19 mouse cellular contexts compared by ENCODE assay signal in the genomic region with DNA sequence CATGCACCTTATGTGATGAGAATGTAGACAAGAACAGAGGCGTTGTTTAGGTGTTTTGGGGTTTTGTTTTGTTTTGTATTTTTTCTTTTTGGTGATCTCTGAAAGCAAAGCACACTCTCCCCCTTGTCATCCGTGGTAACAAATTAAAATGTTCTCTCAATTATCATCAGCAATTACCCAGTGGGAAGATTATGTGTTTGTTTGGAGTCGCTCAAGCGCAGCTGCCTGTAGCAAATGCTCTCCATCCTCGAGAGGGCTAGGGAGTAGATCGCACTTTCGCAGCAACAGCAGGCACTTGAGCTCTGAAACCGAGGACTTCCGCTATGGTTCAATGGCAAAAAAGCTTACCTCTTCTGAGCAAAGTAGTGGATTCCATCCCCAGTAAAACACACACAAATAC. TPM values are rescaled to one million over a fixed set of nuclear protein-coding genes. Genes with fewer than 3 reads are reported as not detected.
DNase-seq lines count a peak whose midpoint lies in the region; ATAC-seq and TF ChIP-seq lines count a peak whose summit lies in the region.
"Had no signal": no experiment of that assay in that cellular context is flagged by ENCODE, and none has a peak within 500 bp of the region (broad histone marks: within the 10 kb centered on the region; RNA-seq: fewer than 3 reads in every experiment).

No protein-coding gene starts in this region.

- no peak overlapping the region for H3K4me2 ChIP-seq in hindbrain, postnatal 0 days (ENCODE audit: low read depth, low read length)
- H3K4me2 ChIP-seq in neural tube, embryonic 13.5 days: no peak overlapping the region
- no peak overlapping the region for H3K4me2 ChIP-seq in neural tube, embryonic 15.5 days
- H3K4me2 ChIP-seq: embryonic facial prominence, embryonic 13.5 days; heart, embryonic 13.5 days; hindbrain, embryonic 12.5 days had no signal

- TF ChIP-seq CTCF in hindbrain, postnatal 0 days (IDR thresholded peaks at IDR 0.05; ENCODE audit: low read depth): no peak

- 0 out of 2 replicates have a peak, but pooled peaks cover 3% of the 10 kb centered on the region for H3K9me3 ChIP-seq in hindbrain, postnatal 0 days (ENCODE audit: low read length)
- peaks cover 6% of the 10 kb centered on the region; the same call in 1 of the 2 replicates for H3K9me3 ChIP-seq in hindbrain, embryonic 10.5 days
- no peaks in the 10 kb centered on the region for H3K9me3 ChIP-seq in neural tube, embryonic 13.5 days
- H3K9me3 ChIP-seq in neural tube, embryonic 15.5 days (replicated peaks): no peaks in the 10 kb centered on the region
- H3K9me3 ChIP-seq: embryonic facial prominence, embryonic 13.5 days; heart, embryonic 13.5 days; hindbrain, embryonic 12.5 days had no signal

- H3K9ac ChIP-seq in hindbrain, postnatal 0 days (replicated peaks; ENCODE audit: low read length): no peak overlapping the region
- H3K9ac ChIP-seq in neural tube, embryonic 13.5 days: no peak overlapping the region
- no peak overlapping the region for H3K9ac ChIP-seq in neural tube, embryonic 15.5 days (replicated peaks)
- H3K9ac ChIP-seq: embryonic facial prominence, embryonic 13.5 days; heart, embryonic 13.5 days; hindbrain, embryonic 12.5 days had no signal

- H3K27ac ChIP-seq in hindbrain, postnatal 0 days: no peak overlapping the region
- no peak overlapping the region for H3K27ac ChIP-seq in hindbrain, embryonic 10.5 days
- peak overlapping the region; percentile 42; the same call in 1 of the 2 replicates for H3K27ac ChIP-seq in neural tube, embryonic 13.5 days (replicated peaks)
- no peak overlapping the region for H3K27ac ChIP-seq in neural tube, embryonic 15.5 days (replicated peaks)
- H3K27ac ChIP-seq: embryonic facial prominence, embryonic 13.5 days; heart, embryonic 13.5 days; hindbrain, embryonic 12.5 days had no signal

- no peak overlapping the region for H3K4me3 ChIP-seq in hindbrain, postnatal 0 days (ENCODE audit: low read length)
- no peak overlapping the region for H3K4me3 ChIP-seq in hindbrain, embryonic 10.5 days
- H3K4me3 ChIP-seq in neural tube, embryonic 13.5 days: no peak overlapping the region
- H3K4me3 ChIP-seq in neural tube, embryonic 15.5 days (replicated peaks): no peak overlapping the region
- H3K4me3 ChIP-seq: embryonic facial prominence, embryonic 13.5 days; heart, embryonic 13.5 days; hindbrain, embryonic 12.5 days had no signal

- no peaks in the 10 kb centered on the region for H3K36me3 ChIP-seq in hindbrain, postnatal 0 days (ENCODE audit: insufficient read depth, low read length)
- H3K36me3 ChIP-seq in hindbrain, embryonic 10.5 days: no peaks in the 10 kb centered on the region
- H3K36me3 ChIP-seq in neural tube, embryonic 13.5 days: no peaks in the 10 kb centered on the region
- no peaks in the 10 kb centered on the region for H3K36me3 ChIP-seq in neural tube, embryonic 15.5 days
- H3K36me3 ChIP-seq: embryonic facial prominence, embryonic 13.5 days; heart, embryonic 13.5 days; hindbrain, embryonic 12.5 days had no signal

- no peaks in the 10 kb centered on the region for H3K4me1 ChIP-seq in hindbrain, postnatal 0 days (ENCODE audit: insufficient read depth, low read length)
- H3K4me1 ChIP-seq in hindbrain, embryonic 10.5 days (replicated peaks): no peaks in the 10 kb centered on the region; the same call in 1 of the 2 replicates
- H3K4me1 ChIP-seq in neural tube, embryonic 13.5 days (replicated peaks): peaks cover 14% of the 10 kb centered on the region
- peaks cover 5% of the 10 kb centered on the region; the same call in 1 of the 2 replicates for H3K4me1 ChIP-seq in neural tube, embryonic 15.5 days
- H3K4me1 ChIP-seq: embryonic facial prominence, embryonic 13.5 days; heart, embryonic 13.5 days; hindbrain, embryonic 12.5 days had no signal

- DNase-seq in hindbrain, postnatal 0 days (ENCODE audit: low spot score): peak; percentile 47
- DNase-seq in hindbrain, embryonic 10.5 days (ENCODE audit: low spot score): no peak
- peak; percentile 63 for DNase-seq in retina, embryonic 14.5 days (ENCODE audit: low spot score)
- DNase-seq: adrenal gland, postnatal 10 days; cerebellum, adult 18-20 months; cerebellum, adult 9-11 months; cerebellum, postnatal 36 days; gastrocnemius, postnatal 36 days; heart, postnatal 36 days had no signal

- no peaks in the 10 kb centered on the region for H3K27me3 ChIP-seq in hindbrain, postnatal 0 days (ENCODE audit: insufficient read depth, low read length)
- no peaks in the 10 kb centered on the region for H3K27me3 ChIP-seq in hindbrain, embryonic 10.5 days (ENCODE audit: insufficient read depth, poor library complexity, severe bottlenecking)
- H3K27me3 ChIP-seq in neural tube, embryonic 13.5 days: no peaks in the 10 kb centered on the region
- H3K27me3 ChIP-seq in neural tube, embryonic 15.5 days (replicated peaks): no peaks in the 10 kb centered on the region
- H3K27me3 ChIP-seq: embryonic facial prominence, embryonic 13.5 days; heart, embryonic 13.5 days; hindbrain, embryonic 12.5 days had no signal

- no peak for ATAC-seq in hindbrain, postnatal 0 days
- no peak; the same call in 1 of the 2 replicates for ATAC-seq in neural tube, embryonic 13.5 days (ENCODE audit: low read depth)
- no peak for ATAC-seq in neural tube, embryonic 15.5 days (ENCODE audit: low FRiP score)
- ATAC-seq in frontal cortex, adult (ENCODE audit: low TSS enrichment): no peak
- ATAC-seq: hindbrain, embryonic 16.5 days had no signal

- 33% methylated on average over 9 of the region's 9 CpGs for WGBS in hindbrain, postnatal 0 days
- WGBS in hindbrain, embryonic 10.5 days: 81% methylated on average over 9 of the region's 9 CpGs
- WGBS in neural tube, embryonic 13.5 days: 48% methylated on average over 9 of the region's 9 CpGs
- WGBS in neural tube, embryonic 15.5 days: 46% methylated on average over 9 of the region's 9 CpGs

RNA-seq across cellular contexts. Expression of a gene that starts 57.7 kb away (rescaled TPM):
- 2.0 and 7.2 TPM in 2 replicates for total RNA-seq in hindbrain, postnatal 0 days (2014; rRNA removed)
- polyA plus RNA-seq in hindbrain, postnatal 0 days (2015; fragmentation: Nextera tagmentation; extraction: Ambion mirVana): 3.9 and 5.5 TPM in 2 replicates
- polyA plus RNA-seq in hindbrain, embryonic 10.5 days (2016; fragmentation: Nextera tagmentation; extraction: Ambion mirVana): 0.16 and 0.73 TPM in 2 replicates
- polyA plus RNA-seq in neural tube, embryonic 13.5 days (2015; fragmentation: Nextera tagmentation; extraction: Ambion mirVana): 1.7 and 2.0 TPM in 2 replicates
- polyA plus RNA-seq in neural tube, embryonic 15.5 days (2015; fragmentation: Nextera tagmentation; extraction: Ambion mirVana): 3.3 and 4.0 TPM in 2 replicates
- total RNA-seq: adrenal gland, postnatal 10 days; adrenal gland, postnatal 4 days; gastrocnemius, adult 8-10 months; gastrocnemius, postnatal 36 days; heart, postnatal 36 days had no signal
- polyA plus RNA-seq: embryonic facial prominence, embryonic 13.5 days; heart, embryonic 13.5 days; intestine, embryonic 14.5 days had no signal
